Mouse (Mus musculus) gastrocnemius, postnatal 14 days (tissue): ENCODE measurements around the gene Med29. TPM values are rescaled to one million over a fixed set of nuclear protein-coding genes. Genes with fewer than 3 reads are reported as not detected.
"Not testable (repeated sequence)": the region's sequence is repeated elsewhere in the genome, so short reads cannot be mapped to it uniquely, and the experiment has no call there.

Experiments used
- DNase-seq: peaks from one replicate; pipeline ENCODE4 v3.0.0; 2021; ENCODE audit warnings: mixed read lengths
- intact Hi-C: fragments of 180-260 bp; cut with DNase I; formaldehyde crosslinking; loops from one replicate; pipeline ENCODE4 v1.15.1; 2025; ENCODE audit warnings: low total_unique reads
- total RNA-seq, 2 experiments: library from RNA; stranded (reverse); gene quantifications; 2 replicates each; pipeline ENCODE4 v1.2.3; 2021

The Med29 gene
- total RNA-seq, 2 experiments from 2014 or later = 20.7 to 20.9 TPM

GRCm38 (mm10) chr7:28401030-28401429, 8.5 kb upstream of the Med29 start:
- intact Hi-C loops = no loop called here
- DNase-seq = no peak

GRCm38 (mm10) chr7:28398696-28399340, 6.3 kb upstream of the Med29 start:
- intact Hi-C loops = no loop called here
- no peak for DNase-seq

- intact Hi-C loops = no loop called here
- no peak for DNase-seq
These were observed 5.5 kb upstream of the Med29 start for GRCm38 (mm10) chr7:28398000-28398399.

GRCm38 (mm10) chr7:28395425-28395824, 2.9 kb upstream of the Med29 start:
- intact Hi-C loops = no loop called here
- DNase-seq = no peak

- DNase-seq = no peak
- intact Hi-C loops = no loop called here
These were observed 904 bp upstream of the Med29 start for GRCm38 (mm10) chr7:28393272-28393951.

- intact Hi-C loops = no loop called here
- DNase-seq = no peak
These were observed 2.2 kb downstream of the Med29 start for GRCm38 (mm10) chr7:28390331-28390730.

- intact Hi-C loops, DNase-seq: not testable (repeated sequence)
These were observed 5.1 kb downstream of the Med29 start for GRCm38 (mm10) chr7:28387384-28387783.

- intact Hi-C loops, DNase-seq: not testable (repeated sequence)
These were observed 5.6 kb downstream of the Med29 start for GRCm38 (mm10) chr7:28386877-28387276.

GRCm38 (mm10) chr7:28386462-28386861, 6.0 kb downstream of the Med29 start:
- intact Hi-C loops = no loop called here
- peak; percentile 85 for DNase-seq

- no peak for DNase-seq
- intact Hi-C loops = no loop called here
These were observed 6.5 kb downstream of the Med29 start for GRCm38 (mm10) chr7:28386007-28386406.

- DNase-seq = no peak
- intact Hi-C loops = no loop called here
These were observed 7.3 kb downstream of the Med29 start for GRCm38 (mm10) chr7:28385196-28385595.

GRCm38 (mm10) chr7:28384162-28384561, 8.3 kb downstream of the Med29 start:
- intact Hi-C loops = no loop called here
- DNase-seq = no peak

GRCm38 (mm10) chr7:28383606-28384005, 8.9 kb downstream of the Med29 start:
- no peak for DNase-seq
- intact Hi-C loops = no loop called here

- peak; percentile 49 for DNase-seq
- intact Hi-C loops = no loop called here
These were observed 9.5 kb downstream of the Med29 start for GRCm38 (mm10) chr7:28382981-28383396.

GRCm38 (mm10) chr7:28382347-28382951, 10.1 kb downstream of the Med29 start:
- no peak for DNase-seq
- intact Hi-C loops = no loop called here

- peak; percentile 86 for DNase-seq
- intact Hi-C loops = no loop called here
These were observed 10.6 kb downstream of the Med29 start for GRCm38 (mm10) chr7:28381938-28382337.

- peak; percentile 87 for DNase-seq
- intact Hi-C loops = no loop called here
These were observed 11.3 kb downstream of the Med29 start for GRCm38 (mm10) chr7:28381017-28381790.

GRCm38 (mm10) chr7:28380237-28381016, 12.1 kb downstream of the Med29 start, which contains the start of gene Zfp36:
Gene Zfp36 (minus strand): TSS chr7:28380253.
- DNase-seq = no peak

More at GRCm38 (mm10) chr7:28380237-28381016, 12.1 kb downstream of the Med29 start, which contains the start of gene Zfp36:
- intact Hi-C loops = no loop called here
